Mouse (Mus musculus) lung, postnatal 25 days (tissue): ENCODE measurements around the gene Efemp2.

ENCODE experiments used
- DNase-seq: peaks from one replicate; pipeline ENCODE4 v3.0.0; 2022; ENCODE audit warnings: low spot score

Gene Efemp2

GRCm38 (mm10) chr19:5496052-5496370 is 22.3 kb downstream of the Efemp2 start:
- DNase-seq, result no peak

- DNase-seq, result no peak
These were observed 26.6 kb downstream of the Efemp2 start for GRCm38 (mm10) chr19:5500330-5500875.

GRCm38 (mm10) chr19:5503687-5504086 is 29.9 kb downstream of the Efemp2 start, which contains the start of gene 1700020D05Rik:
Gene 1700020D05Rik, minus strand, starts transcription at chr19:5503787.
- DNase-seq, result no peak

- DNase-seq, result peak; percentile 99
These were observed 36.6 kb downstream of the Efemp2 start, which contains the start of gene Snx32 for GRCm38 (mm10) chr19:5510031-5511026. Gene Snx32, minus strand, starts transcription at chr19:5510538.

GRCm38 (mm10) chr19:5511074-5511632 is 37.4 kb downstream of the Efemp2 start:
- no peak for DNase-seq

- no peak for DNase-seq
These were observed 38.6 kb downstream of the Efemp2 start for GRCm38 (mm10) chr19:5512091-5513004.

GRCm38 (mm10) chr19:5513005-5513349 is 39.2 kb downstream of the Efemp2 start:
- no peak for DNase-seq

- DNase-seq, result no peak
These were observed 42.4 kb downstream of the Efemp2 start for GRCm38 (mm10) chr19:5515840-5516777.

GRCm38 (mm10) chr19:5516906-5517505 is 43.3 kb downstream of the Efemp2 start:
- no peak for DNase-seq

GRCm38 (mm10) chr19:5518721-5519120 is 45.0 kb downstream of the Efemp2 start:
- DNase-seq, result no peak

- DNase-seq, result no peak
These were observed 51.5 kb downstream of the Efemp2 start for GRCm38 (mm10) chr19:5525204-5525603.

GRCm38 (mm10) chr19:5529325-5530137 is 55.8 kb downstream of the Efemp2 start:
- peak; percentile 98 for DNase-seq

GRCm38 (mm10) chr19:5530138-5530524 is 56.4 kb downstream of the Efemp2 start:
- DNase-seq, result no peak
